Mouse (Mus musculus): ENCODE measurements at regions not wholly inside any gene's neighbourhood (a gene's known extent, or its start where the extent isn't known, plus 50 kb on each side); places are given as distances from the start of the nearest gene placed in this dataset.
"Not testable (repeated sequence)": the region's sequence is repeated elsewhere in the genome, so short reads cannot be mapped to it uniquely, and the experiment has no call there.

- 94% methylated on average over 8 of the region's 8 CpGs for WGBS
- not testable (repeated sequence) for H3K36me3 ChIP-seq (replicated peaks); H3K4me3 ChIP-seq; H3K27ac ChIP-seq; H3K27me3 ChIP-seq (ENCODE audit: poor library complexity, severe bottlenecking); H3K9me3 ChIP-seq; DNase-seq (ENCODE audit: extremely low spot score, low spot score)
- peaks cover 12% of the 10 kb centered on the region for H3K4me1 ChIP-seq
Observed at GRCm38 (mm10) chr13:57007236-57007635, 111.4 kb upstream of the Trpc7 start.

GRCm38 (mm10) chr13:57003565-57004132 lies 107.9 kb upstream of the Trpc7 start:
- peaks cover 19% of the 10 kb centered on the region for H3K4me1 ChIP-seq
- 0 out of 2 replicates have a peak overlapping the region, but pooled peaks have one; percentile 25 for H3K27ac ChIP-seq
- no peak for DNase-seq (ENCODE audit: extremely low spot score, low spot score)

GRCm38 (mm10) chr13:56992022-56992421 lies 96.2 kb upstream of the Trpc7 start:
- H3K36me3 ChIP-seq (replicated peaks), result no peaks in the 10 kb centered on the region
- DNase-seq (ENCODE audit: extremely low spot score, low spot score), result no peak
- H3K27ac ChIP-seq, result no peak overlapping the region
- no peaks in the 10 kb centered on the region for H3K27me3 ChIP-seq (ENCODE audit: poor library complexity, severe bottlenecking)
- H3K4me3 ChIP-seq, result no peak overlapping the region
- no peaks in the 10 kb centered on the region for H3K4me1 ChIP-seq
- peaks cover 6% of the 10 kb centered on the region; the same call in 1 of the 2 replicates for H3K9me3 ChIP-seq

More at GRCm38 (mm10) chr13:57003565-57004132, 107.9 kb upstream of the Trpc7 start:
- 45% methylated on average over 8 of the region's 8 CpGs for WGBS
- Histone ChIP-seq H3K36me3 (replicated peaks) (no peaks in the 10 kb centered on the region), H3K27me3 (ENCODE audit: poor library complexity, severe bottlenecking) (no peaks in the 10 kb centered on the region), H3K9me3 (no peaks in the 10 kb centered on the region), H3K4me3 (no peak overlapping the region)

GRCm38 (mm10) chr13:56974063-56974462 lies 78.3 kb upstream of the Trpc7 start:
- Histone ChIP-seq H3K36me3 (replicated peaks) (no peaks in the 10 kb centered on the region), H3K4me1 (no peaks in the 10 kb centered on the region), H3K27me3 (ENCODE audit: poor library complexity, severe bottlenecking) (no peaks in the 10 kb centered on the region), H3K9me3 (peaks cover 9% of the 10 kb centered on the region; the same call in 1 of the 2 replicates), H3K4me3 (no peak overlapping the region), H3K27ac (no peak overlapping the region)
- WGBS, result 94% methylated on average over 3 of the region's 3 CpGs
- DNase-seq (ENCODE audit: extremely low spot score, low spot score), result no peak

GRCm38 (mm10) chr13:56955358-56955757 lies 59.6 kb upstream of the Trpc7 start:
- no peaks in the 10 kb centered on the region for H3K36me3 ChIP-seq (replicated peaks)
- WGBS, result 48% methylated on average over 5 of the region's 5 CpGs

GRCm38 (mm10) chr13:56948086-56948485 lies 52.3 kb upstream of the Trpc7 start:
- 93% methylated on average over 6 of the region's 6 CpGs for WGBS
- H3K27ac ChIP-seq, result no peak overlapping the region
- peaks cover 3% of the 10 kb centered on the region; the same call in 1 of the 2 replicates for H3K9me3 ChIP-seq
- no peaks in the 10 kb centered on the region for H3K27me3 ChIP-seq (ENCODE audit: poor library complexity, severe bottlenecking)
- DNase-seq (ENCODE audit: extremely low spot score, low spot score), result no peak
- H3K36me3 ChIP-seq (replicated peaks), result no peaks in the 10 kb centered on the region
- H3K4me1 ChIP-seq, result peaks cover 6% of the 10 kb centered on the region; the same call in 1 of the 2 replicates
- no peak overlapping the region for H3K4me3 ChIP-seq

More at GRCm38 (mm10) chr13:56955358-56955757, 59.6 kb upstream of the Trpc7 start:
- no peak for DNase-seq (ENCODE audit: extremely low spot score, low spot score)
- Histone ChIP-seq H3K4me3 (no peak overlapping the region), H3K4me1 (no peaks in the 10 kb centered on the region), H3K27me3 (ENCODE audit: poor library complexity, severe bottlenecking) (no peaks in the 10 kb centered on the region), H3K9me3 (no peaks in the 10 kb centered on the region), H3K27ac (no peak overlapping the region)

GRCm38 (mm10) chr13:56947266-56947665 lies 51.5 kb upstream of the Trpc7 start:
- Histone ChIP-seq H3K27me3 (ENCODE audit: poor library complexity, severe bottlenecking) (no peaks in the 10 kb centered on the region), H3K27ac (no peak overlapping the region), H3K9me3 (peaks cover 3% of the 10 kb centered on the region; the same call in 1 of the 2 replicates), H3K36me3 (replicated peaks) (no peaks in the 10 kb centered on the region), H3K4me1 (peaks cover 6% of the 10 kb centered on the region; the same call in 1 of the 2 replicates), H3K4me3 (no peak overlapping the region)
- no peak for DNase-seq (ENCODE audit: extremely low spot score, low spot score)
- WGBS, result 78% methylated on average over 7 of the region's 7 CpGs
